Mouse (Mus musculus): ENCODE data around the gene Cib3. TPM values are rescaled to one million over a fixed set of nuclear protein-coding genes. Genes with fewer than 3 reads are reported as not detected.

The Cib3 gene
- polyA plus RNA-seq (2016; fragmentation: Nextera tagmentation; extraction: Ambion mirVana) = not detected in 2 replicates

DNA sequence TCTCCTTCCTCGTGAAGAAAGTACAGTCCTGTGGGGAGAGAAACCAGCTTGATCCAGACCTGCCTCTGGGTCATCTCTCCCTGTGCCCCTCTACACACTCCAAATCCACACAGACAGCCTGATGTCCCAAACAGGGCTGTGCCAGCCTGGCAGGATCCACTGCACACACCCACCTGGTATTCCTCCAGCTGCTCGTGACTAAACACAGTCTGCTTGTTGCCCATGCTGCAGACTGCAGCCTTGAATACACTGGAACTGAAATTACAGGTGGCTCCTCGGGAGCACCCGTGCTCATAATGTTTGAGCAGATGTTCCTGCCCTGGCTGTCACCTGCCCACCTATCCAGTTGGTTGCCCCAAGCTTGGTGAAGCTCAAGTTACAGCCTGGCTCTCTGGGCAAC lies at the start of gene Cib3:
Gene Cib3 (minus strand): TSS at position 87 of the 400 bp plus-strand sequence.
- peaks cover 12% of the 10 kb centered on the region; the same call in 1 of the 2 replicates for H3K27me3 ChIP-seq (replicated peaks)
- no peak within 1 kb of the TSS for H3K4me2 ChIP-seq (replicated peaks)
- H3K36me3 ChIP-seq = no peaks in the 10 kb centered on the region
- no peak within 1 kb of the TSS for H3K27ac ChIP-seq
- WGBS = 69% methylated on average over 4 of the region's 4 CpGs
- H3K9me3 ChIP-seq = no peaks in the 10 kb centered on the region
- H3K9ac ChIP-seq = no peak within 1 kb of the TSS
- no peaks in the 10 kb centered on the region for H3K4me1 ChIP-seq
- H3K4me3 ChIP-seq = no peak within 1 kb of the TSS
- no peak for ATAC-seq (ENCODE audit: low FRiP score, low read depth)

DNA sequence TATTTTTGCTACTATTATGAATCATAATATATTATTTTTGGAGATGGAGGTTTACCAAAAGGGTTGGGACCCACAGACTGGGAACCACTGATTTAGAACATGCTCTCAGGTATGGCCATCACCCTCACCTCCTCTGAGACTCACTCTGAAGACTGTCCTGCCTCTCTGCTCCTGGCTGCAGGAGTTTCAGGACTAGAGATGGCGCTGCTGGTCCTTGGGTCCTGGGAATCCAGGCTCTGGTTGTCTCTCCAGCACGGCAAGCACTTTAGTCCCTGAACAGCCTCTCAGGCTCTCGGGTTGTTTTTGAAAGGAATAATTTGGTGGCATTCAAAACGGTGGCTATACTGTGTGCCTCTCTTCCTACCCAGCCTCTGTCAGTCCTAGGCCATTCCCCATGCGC lies 49.2 kb upstream of the Cib3 start:
- Histone ChIP-seq H3K4me3 (no peak overlapping the region), H3K27me3 (replicated peaks) (no peaks in the 10 kb centered on the region), H3K9ac (no peak overlapping the region), H3K9me3 (no peaks in the 10 kb centered on the region), H3K4me2 (replicated peaks) (no peak overlapping the region), H3K27ac (no peak overlapping the region), H3K36me3 (peaks cover 3% of the 10 kb centered on the region; the same call in 1 of the 2 replicates), H3K4me1 (no peaks in the 10 kb centered on the region)
- WGBS = 62% methylated on average over 5 of the region's 5 CpGs
- ATAC-seq (ENCODE audit: low FRiP score, low read depth) = no peak

DNA sequence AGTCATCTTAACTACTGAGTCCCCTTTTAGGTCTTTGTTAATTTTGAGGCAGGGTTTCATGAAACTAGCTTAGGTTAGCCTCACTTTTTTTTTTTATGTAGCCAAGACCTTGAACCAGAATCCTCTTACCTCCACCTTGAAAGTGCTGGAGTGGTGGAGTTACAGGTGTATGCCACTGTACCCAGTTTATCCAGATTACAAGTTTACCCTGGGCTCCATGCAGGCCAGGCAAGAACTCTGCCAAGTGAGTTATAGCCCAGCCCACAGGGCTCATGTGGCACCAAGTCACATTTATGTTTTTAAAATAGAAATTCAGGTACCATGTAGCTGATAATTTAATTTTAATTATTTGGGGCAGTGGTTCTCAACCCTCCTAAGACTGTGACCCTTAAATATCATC lies 48.8 kb upstream of the Cib3 start:
- H3K9ac ChIP-seq = no peak overlapping the region
- H3K27ac ChIP-seq = no peak overlapping the region
- peaks cover 5% of the 10 kb centered on the region; the same call in 1 of the 2 replicates for H3K36me3 ChIP-seq
- no peak overlapping the region for H3K4me2 ChIP-seq (replicated peaks)
- ATAC-seq (ENCODE audit: low FRiP score, low read depth) = no peak; the same call in 1 of the 2 replicates
- no peak overlapping the region for H3K4me3 ChIP-seq
- no peaks in the 10 kb centered on the region for H3K9me3 ChIP-seq
- no peaks in the 10 kb centered on the region for H3K27me3 ChIP-seq (replicated peaks)
- H3K4me1 ChIP-seq = no peaks in the 10 kb centered on the region

DNA sequence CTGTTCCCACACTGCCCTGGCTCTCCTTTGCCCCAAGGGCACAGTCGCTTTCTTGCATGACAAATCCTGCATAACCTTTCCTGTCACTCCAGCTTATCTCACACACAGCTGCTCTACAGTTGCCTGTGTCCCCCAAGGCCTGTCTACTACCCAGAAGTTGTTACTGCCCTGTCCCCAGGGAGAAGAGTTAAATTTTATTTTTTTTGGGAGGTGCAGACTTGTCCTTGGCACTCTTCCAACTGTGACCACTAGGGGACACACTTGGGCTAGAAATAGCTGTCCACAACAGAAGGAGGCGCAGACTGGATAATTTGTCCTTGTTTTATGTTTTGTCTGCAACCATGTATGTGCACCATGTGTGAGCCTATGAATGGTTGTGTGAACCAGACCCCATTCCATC lies 48.4 kb upstream of the Cib3 start:
- H3K27me3 ChIP-seq (replicated peaks) = no peaks in the 10 kb centered on the region
- H3K9ac ChIP-seq = no peak overlapping the region
- peaks cover 5% of the 10 kb centered on the region; the same call in 1 of the 2 replicates for H3K36me3 ChIP-seq
- 35% methylated on average over 2 of the region's 2 CpGs for WGBS
- H3K4me3 ChIP-seq = no peak overlapping the region
- ATAC-seq (ENCODE audit: low FRiP score, low read depth) = peak; percentile 70
- H3K4me1 ChIP-seq = no peaks in the 10 kb centered on the region
- H3K4me2 ChIP-seq (replicated peaks) = no peak overlapping the region
- H3K9me3 ChIP-seq = no peaks in the 10 kb centered on the region
- no peak overlapping the region for H3K27ac ChIP-seq

DNA sequence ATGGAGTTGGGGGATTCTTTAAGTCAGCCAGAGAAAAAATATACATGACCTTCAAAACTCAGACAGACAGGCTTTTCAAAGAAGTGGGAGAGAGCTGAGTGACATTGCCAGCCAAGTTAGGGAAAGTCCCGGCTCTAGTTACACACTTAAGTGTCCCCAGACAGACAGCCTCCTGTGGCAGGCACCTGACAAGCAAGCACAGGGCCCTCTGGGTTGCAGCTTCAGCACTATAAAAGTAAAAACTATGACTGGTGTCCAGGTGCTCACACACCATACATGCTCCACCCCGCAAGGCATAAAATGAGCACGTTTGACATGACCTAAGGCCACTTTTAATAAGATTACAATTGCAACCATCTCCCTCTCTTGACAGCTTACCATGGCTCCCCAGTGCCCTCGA lies 47.9 kb upstream of the Cib3 start:
- no peak overlapping the region for H3K27ac ChIP-seq
- peaks cover 8% of the 10 kb centered on the region for H3K36me3 ChIP-seq
- no peak overlapping the region for H3K9ac ChIP-seq
- no peak overlapping the region for H3K4me2 ChIP-seq (replicated peaks)
- no peak for ATAC-seq (ENCODE audit: low FRiP score, low read depth)
- H3K9me3 ChIP-seq = no peaks in the 10 kb centered on the region
- 59% methylated on average over 4 of the region's 4 CpGs for WGBS
- H3K27me3 ChIP-seq (replicated peaks) = no peaks in the 10 kb centered on the region
- no peak overlapping the region for H3K4me3 ChIP-seq
- no peaks in the 10 kb centered on the region for H3K4me1 ChIP-seq

DNA sequence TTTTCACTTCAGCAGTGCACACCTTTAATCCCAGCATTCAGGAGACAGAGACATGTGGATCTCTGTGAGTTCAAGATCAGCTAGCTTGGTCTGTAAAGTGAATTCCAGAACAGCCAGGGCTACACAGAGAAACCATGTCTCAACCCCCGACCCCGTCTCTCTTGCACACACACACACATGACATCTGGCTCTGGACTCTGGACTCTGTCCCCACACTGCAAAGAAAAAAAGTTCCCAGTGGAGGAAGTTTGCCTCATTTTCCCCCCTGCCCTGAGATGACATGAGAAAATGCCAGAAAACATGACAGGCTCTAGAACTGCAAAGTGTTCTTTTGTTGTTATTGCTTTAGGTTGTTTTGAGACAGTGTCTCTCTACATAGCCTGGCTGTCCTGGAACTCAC lies 47.2 kb upstream of the Cib3 start:
- H3K4me2 ChIP-seq (replicated peaks) = no peak overlapping the region
- H3K27me3 ChIP-seq (replicated peaks) = no peaks in the 10 kb centered on the region
- H3K4me1 ChIP-seq = no peaks in the 10 kb centered on the region
- no peak overlapping the region for H3K4me3 ChIP-seq
- no peak overlapping the region for H3K9ac ChIP-seq
- 79% methylated on average over 2 of the region's 2 CpGs for WGBS
- peaks cover 15% of the 10 kb centered on the region for H3K36me3 ChIP-seq
- no peaks in the 10 kb centered on the region for H3K9me3 ChIP-seq
- no peak overlapping the region for H3K27ac ChIP-seq
- no peak for ATAC-seq (ENCODE audit: low FRiP score, low read depth)

DNA sequence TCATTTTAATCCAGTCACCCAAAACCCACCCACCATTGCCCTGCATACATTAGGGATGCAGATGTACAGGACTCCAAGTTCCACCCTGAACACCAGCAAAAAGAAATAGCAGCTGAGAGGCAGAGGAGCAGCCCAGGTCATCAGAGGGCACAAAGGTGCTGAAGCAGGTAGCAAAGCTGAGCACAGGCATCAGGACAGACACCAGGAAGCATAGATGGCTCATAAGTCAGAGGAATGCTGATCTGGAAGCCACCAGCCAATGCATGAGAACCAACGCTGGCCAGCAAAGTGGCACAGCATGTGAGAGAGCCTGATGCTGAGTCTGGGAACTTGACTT lies 45.2 kb upstream of the Cib3 start:
- WGBS = 81% methylated on average over 1 of the region's 1 CpGs
- no peak overlapping the region for H3K4me3 ChIP-seq
- H3K36me3 ChIP-seq = peaks cover 33% of the 10 kb centered on the region
- H3K27me3 ChIP-seq (replicated peaks) = no peaks in the 10 kb centered on the region
- no peak overlapping the region for H3K27ac ChIP-seq
- no peaks in the 10 kb centered on the region for H3K4me1 ChIP-seq
- H3K9me3 ChIP-seq = no peaks in the 10 kb centered on the region
- ATAC-seq (ENCODE audit: low FRiP score, low read depth) = no peak
- no peak overlapping the region for H3K9ac ChIP-seq
- no peak overlapping the region for H3K4me2 ChIP-seq (replicated peaks)

DNA sequence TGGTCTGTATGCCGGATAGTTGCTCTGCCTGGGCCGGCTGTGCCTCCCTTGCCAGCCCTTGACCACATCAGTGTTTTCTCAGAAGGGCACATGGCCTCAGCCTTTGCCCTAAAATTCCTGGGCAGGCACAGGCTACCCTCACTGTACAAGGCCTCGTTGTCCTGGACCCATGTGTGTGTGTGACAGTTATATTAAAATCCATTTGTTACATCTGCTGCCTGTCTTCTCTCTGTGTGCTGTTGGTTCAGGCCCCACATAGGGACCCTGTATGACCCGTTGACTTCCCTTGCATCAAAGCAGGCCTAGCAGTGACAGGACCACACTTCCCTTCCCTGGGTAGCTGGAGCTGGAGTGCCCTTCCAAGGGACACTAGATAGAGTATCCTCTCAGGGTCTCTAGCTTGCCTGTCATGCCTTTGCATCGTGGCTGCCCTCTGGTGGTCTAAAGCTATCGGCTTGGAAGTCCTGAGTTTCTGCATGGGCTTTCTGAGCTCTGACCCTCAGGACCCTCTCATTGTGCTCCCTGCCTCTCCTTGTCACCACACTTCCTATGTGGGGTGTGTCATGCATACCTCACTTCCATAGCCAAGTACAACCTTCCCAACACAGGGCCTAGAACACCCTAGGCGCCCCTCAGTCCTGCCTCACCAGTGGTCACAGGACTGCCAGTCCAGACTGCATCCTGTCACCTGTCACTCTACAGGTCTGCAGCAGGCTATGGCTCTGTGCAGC lies 44.7 kb upstream of the Cib3 start:
- Histone ChIP-seq H3K4me1 (no peaks in the 10 kb centered on the region), H3K9me3 (no peaks in the 10 kb centered on the region), H3K27me3 (replicated peaks) (no peaks in the 10 kb centered on the region), H3K27ac (no peak overlapping the region), H3K36me3 (peaks cover 38% of the 10 kb centered on the region), H3K9ac (no peak overlapping the region), H3K4me2 (replicated peaks) (no peak overlapping the region), H3K4me3 (no peak overlapping the region)
- ATAC-seq (ENCODE audit: low FRiP score, low read depth) = peak; percentile 17; the same call in 1 of the 2 replicates
- 56% methylated on average over 7 of the region's 7 CpGs for WGBS

DNA sequence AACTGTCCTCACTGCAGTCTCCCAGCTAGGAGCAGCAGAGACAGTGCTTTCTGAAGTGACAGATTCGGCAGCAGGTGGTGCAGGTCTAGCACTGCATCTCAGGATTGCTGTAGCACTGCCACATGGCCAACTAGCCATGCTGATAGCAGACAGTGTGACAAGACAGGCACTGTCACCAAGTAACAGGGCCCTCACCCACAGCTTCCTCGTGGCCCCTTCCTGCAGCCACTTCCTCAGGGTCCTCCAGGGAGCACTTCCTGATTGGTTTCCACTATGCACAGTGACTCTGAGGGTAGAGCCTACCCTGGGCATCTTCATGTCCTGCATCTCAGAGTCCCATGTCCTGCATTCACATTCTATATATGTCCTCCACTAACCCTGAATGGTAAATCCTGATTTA lies 32.0 kb upstream of the Cib3 start:
- Histone ChIP-seq H3K9ac (no peak overlapping the region), H3K4me3 (no peak overlapping the region), H3K4me1 (peaks cover 22% of the 10 kb centered on the region), H3K27ac (no peak overlapping the region), H3K9me3 (no peaks in the 10 kb centered on the region), H3K36me3 (peaks cover 37% of the 10 kb centered on the region), H3K4me2 (replicated peaks) (no peak overlapping the region), H3K27me3 (replicated peaks) (no peaks in the 10 kb centered on the region)
- WGBS = 75% methylated on average over 2 of the region's 2 CpGs
- no peak for ATAC-seq (ENCODE audit: low FRiP score, low read depth)

DNA sequence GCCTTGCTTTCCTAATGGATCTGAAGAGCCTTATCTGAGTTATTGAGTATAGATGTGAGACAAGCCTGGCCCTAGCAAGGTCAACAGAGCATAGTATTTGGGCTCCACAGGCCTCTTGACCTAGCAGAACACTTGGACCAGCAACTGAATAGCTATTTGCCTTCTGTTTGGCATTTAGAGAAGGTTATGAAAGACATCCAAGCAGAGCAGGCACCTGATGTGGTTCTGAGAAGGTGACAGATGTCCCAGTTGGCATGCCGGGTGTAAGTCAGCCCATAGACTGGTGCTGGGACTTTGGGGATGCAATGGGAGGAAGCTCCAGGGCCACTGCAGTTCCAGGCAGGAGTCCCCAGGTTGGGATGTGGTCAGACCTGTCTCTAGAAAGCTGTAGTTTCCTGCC lies 29.6 kb upstream of the Cib3 start:
- 94% methylated on average over 1 of the region's 1 CpGs for WGBS
- no peak for ATAC-seq (ENCODE audit: low FRiP score, low read depth)
- peaks cover 22% of the 10 kb centered on the region for H3K4me1 ChIP-seq
- H3K4me2 ChIP-seq (replicated peaks) = no peak overlapping the region
- H3K9ac ChIP-seq = no peak overlapping the region
- H3K36me3 ChIP-seq = peaks cover 21% of the 10 kb centered on the region
- no peaks in the 10 kb centered on the region for H3K9me3 ChIP-seq
- H3K27me3 ChIP-seq (replicated peaks) = no peaks in the 10 kb centered on the region
- no peak overlapping the region for H3K27ac ChIP-seq
- H3K4me3 ChIP-seq = no peak overlapping the region

DNA sequence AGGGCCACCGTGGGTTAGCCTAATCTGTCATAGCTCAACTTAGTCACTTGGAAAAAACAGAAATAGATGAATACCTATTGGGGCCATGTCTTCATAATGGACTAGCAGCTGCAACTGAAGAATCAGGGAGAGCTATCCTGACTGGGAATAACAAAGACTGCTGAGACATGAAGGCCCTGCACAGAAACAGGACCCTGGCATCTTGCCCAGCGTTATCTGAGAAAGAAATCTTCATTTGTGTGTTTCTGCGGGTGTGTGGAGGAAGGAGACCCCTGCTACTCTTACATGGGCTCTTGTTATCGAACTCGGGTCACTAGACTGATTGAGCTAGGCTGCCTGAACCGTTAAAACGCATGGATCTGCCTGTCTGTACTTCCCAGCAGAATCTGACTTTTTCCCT lies 28.3 kb upstream of the Cib3 start:
- Histone ChIP-seq H3K27ac (no peak overlapping the region), H3K4me3 (peak overlapping the region; percentile 64), H3K9me3 (no peaks in the 10 kb centered on the region), H3K36me3 (peaks cover 8% of the 10 kb centered on the region), H3K4me2 (replicated peaks) (peak overlapping the region; percentile 78), H3K4me1 (peaks cover 22% of the 10 kb centered on the region), H3K27me3 (replicated peaks) (no peaks in the 10 kb centered on the region), H3K9ac (peak overlapping the region; percentile 62)
- WGBS = 64% methylated on average over 7 of the region's 7 CpGs
- ATAC-seq (ENCODE audit: low FRiP score, low read depth) = no peak

DNA sequence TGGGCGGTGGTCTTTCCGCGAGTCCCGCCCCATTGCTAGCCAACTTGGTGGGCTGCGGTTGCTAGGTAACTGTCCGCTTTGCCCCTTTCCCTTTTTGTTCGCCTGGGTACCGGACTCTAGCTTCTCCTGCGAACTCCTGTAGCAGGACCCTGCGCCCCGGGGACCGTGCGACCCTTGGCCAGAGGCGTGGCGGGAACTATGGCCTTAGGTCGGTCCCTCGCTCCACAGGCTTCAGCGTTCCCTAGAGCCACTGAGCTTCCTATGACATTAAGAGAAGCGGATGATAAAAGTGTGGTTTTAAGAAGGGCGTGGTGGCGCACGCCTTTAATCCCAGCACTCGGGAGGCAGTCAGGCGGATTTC lies 27.7 kb upstream of the Cib3 start:
- peak overlapping the region; percentile 78 for H3K4me2 ChIP-seq (replicated peaks)
- 1% methylated on average over 24 of the region's 24 CpGs for WGBS
- H3K4me1 ChIP-seq = peaks cover 22% of the 10 kb centered on the region
- H3K27ac ChIP-seq = peak overlapping the region; percentile 84; the same call in 1 of the 2 replicates
- no peaks in the 10 kb centered on the region for H3K27me3 ChIP-seq (replicated peaks)
- ATAC-seq (ENCODE audit: low FRiP score, low read depth) = no peak
- H3K9ac ChIP-seq = peak overlapping the region; percentile 62
- H3K9me3 ChIP-seq = no peaks in the 10 kb centered on the region
- H3K4me3 ChIP-seq = peak overlapping the region; percentile 64
- H3K36me3 ChIP-seq = peaks cover 8% of the 10 kb centered on the region
